Mouse (Mus musculus) CH12.LX (cell line): ENCODE results near the gene Vps36. TPM values are rescaled to one million over a fixed set of nuclear protein-coding genes. Genes with fewer than 3 reads are reported as not detected.

ENCODE experiments used
- DNase-seq: peaks from one replicate; pipeline ENCODE4 v3.0.0-alpha.2; 2013; ENCODE audit errors: extremely low read depth
- H3K27ac ChIP-seq: 2 replicates; pipeline ENCODE4 v1.5.1; 2012; ENCODE audit warnings: low read depth, mild to moderate bottlenecking, control low read depth, moderate library complexity; ENCODE audit not compliant: insufficient read depth
- H3K27me3 ChIP-seq: replicated peaks from 2 replicates; pipeline ENCODE3; 2012; ENCODE audit warnings: inconsistent platforms
- H3K36me3 ChIP-seq, 2 experiments: replicated peaks in 1 of 2; 2 replicates each; pipeline versions ENCODE3 to v1.6.1; 2012; ENCODE audit warnings: inconsistent platforms in 1 of 2, low read length in 1 of 2, mild to moderate bottlenecking in 1 of 2, mixed read lengths in 1 of 2, moderate library complexity in 1 of 2; ENCODE audit not compliant: control insufficient read depth in 1 of 2, insufficient read depth in 1 of 2
- H3K4me1 ChIP-seq, 2 experiments: 2 replicates each; pipeline ENCODE4 v1.6.1; 2012; ENCODE audit warnings: inconsistent platforms in 1 of 2, moderate library complexity in 1 of 2; ENCODE audit not compliant: insufficient read depth in 2 of 2, control insufficient read depth in 1 of 2
- H3K4me2 ChIP-seq: 2 replicates; pipeline ENCODE4 v1.6.1; 2012; ENCODE audit warnings: low read depth, mild to moderate bottlenecking, control low read depth; ENCODE audit not compliant: poor library complexity, insufficient read depth, severe bottlenecking
- H3K4me3 ChIP-seq, 3 experiments: fragments of 150-350 bp in 1 of 3; sonication (generic) in 1 of 3; replicated peaks in 1 of 3; 2 replicates each; pipeline versions ENCODE3 to v1.5.1; 2011 to 2012; ENCODE audit warnings: low read depth in 2 of 3, low read length in 2 of 3, mild to moderate bottlenecking in 2 of 3, moderate library complexity in 2 of 3, control low read depth in 1 of 3, improper control_type of control experiment in 1 of 3, inconsistent platforms in 1 of 3, mixed read lengths in 1 of 3; ENCODE audit not compliant: poor library complexity in 1 of 3
- H3K79me2 ChIP-seq: replicated peaks from 2 replicates; pipeline ENCODE4 v1.6.1; 2012; ENCODE audit warnings: mild to moderate bottlenecking, moderate library complexity; ENCODE audit not compliant: control insufficient read depth, poor library complexity, insufficient read depth, severe bottlenecking; ENCODE audit errors: extremely low read depth
- H3K9ac ChIP-seq: 2 replicates; pipeline ENCODE4 v1.6.1; 2012; ENCODE audit warnings: low read depth, mild to moderate bottlenecking, control low read depth, moderate library complexity; ENCODE audit not compliant: insufficient read depth
- H3K9me3 ChIP-seq: replicated peaks from 2 replicates; pipeline ENCODE3; 2012; ENCODE audit warnings: low read length, inconsistent platforms, mixed read lengths
- BHLHE40 ChIP-seq: IDR thresholded peaks from 2 replicates; pipeline ENCODE4 v1.6.1; 2011; ENCODE audit warnings: mild to moderate bottlenecking, low read depth, low read length, improper control_type of control experiment
- CHD2 ChIP-seq: IDR thresholded peaks from 2 replicates; pipeline ENCODE4 v1.6.1; 2011; ENCODE audit warnings: low read length, improper control_type of control experiment
- CTCF ChIP-seq, 2 experiments: IDR thresholded peaks in 1 of 2; conservative IDR thresholded peaks in 1 of 2; 2 replicates each; pipeline ENCODE4 v1.5.1; 2011 to 2012; ENCODE audit warnings: low read depth in 2 of 2, low read length in 2 of 2, improper control_type of control experiment in 1 of 2, inconsistent platforms in 1 of 2, mild to moderate bottlenecking in 1 of 2, moderate library complexity in 1 of 2
- ELF1 ChIP-seq: IDR thresholded peaks from 2 replicates; pipeline ENCODE4 v1.6.1; 2014; ENCODE audit warnings: low read depth, mild to moderate bottlenecking, inconsistent platforms, low read length, improper control_type of control experiment
- EP300 ChIP-seq: IDR thresholded peaks from 2 replicates; pipeline ENCODE4 v1.6.1; 2011; ENCODE audit warnings: low read length, improper control_type of control experiment
- ETS1 ChIP-seq: conservative IDR thresholded peaks from 2 replicates; pipeline ENCODE4 v1.6.1; 2012; ENCODE audit warnings: low read depth, mild to moderate bottlenecking, inconsistent platforms, low read length, improper control_type of control experiment, moderate library complexity
- GABPA ChIP-seq: IDR thresholded peaks from 2 replicates; pipeline ENCODE4 v1.6.1; 2012; ENCODE audit warnings: low read depth, low read length, improper control_type of control experiment, inconsistent platforms; ENCODE audit not compliant: insufficient replicate concordance
- HCFC1 ChIP-seq: IDR thresholded peaks from 2 replicates; pipeline ENCODE4 v1.6.1; 2012; ENCODE audit warnings: low read depth, mild to moderate bottlenecking, inconsistent platforms, low read length, improper control_type of control experiment
- JUND ChIP-seq: conservative IDR thresholded peaks from 2 replicates; pipeline ENCODE4 v1.6.1; 2011; ENCODE audit warnings: low read depth, low read length, improper control_type of control experiment
- MAFK ChIP-seq: IDR thresholded peaks from 2 replicates; pipeline ENCODE4 v1.6.1; 2011; ENCODE audit warnings: low read length, improper control_type of control experiment; ENCODE audit not compliant: insufficient replicate concordance
- MEF2A ChIP-seq: IDR thresholded peaks from 2 replicates; pipeline ENCODE4 v1.6.1; 2014; ENCODE audit warnings: low read depth, mild to moderate bottlenecking, inconsistent platforms, low read length, improper control_type of control experiment, borderline replicate concordance
- MYC ChIP-seq: IDR thresholded peaks from 2 replicates; pipeline ENCODE4 v1.6.1; 2011; ENCODE audit warnings: low read depth, mild to moderate bottlenecking, improper control_type of control experiment, low read length
- NRF1 ChIP-seq: IDR thresholded peaks from 2 replicates; pipeline ENCODE4 v1.6.1; 2014; ENCODE audit warnings: low read depth, mild to moderate bottlenecking, inconsistent platforms, low read length, improper control_type of control experiment, moderate library complexity
- POLR2A ChIP-seq: IDR thresholded peaks from 2 replicates; pipeline ENCODE4 v1.6.1; 2011; ENCODE audit warnings: low read depth, mild to moderate bottlenecking, improper control_type of control experiment, low read length
- POLR2AphosphoS2 ChIP-seq: IDR thresholded peaks from 2 replicates; pipeline ENCODE4 v1.6.1; 2011; ENCODE audit warnings: low read depth, low read length, improper control_type of control experiment
- RAD21 ChIP-seq: IDR thresholded peaks from 2 replicates; pipeline ENCODE4 v1.6.1; 2011; ENCODE audit warnings: low read depth, mild to moderate bottlenecking, low read length, improper control_type of control experiment, moderate library complexity
- RCOR1 ChIP-seq: conservative IDR thresholded peaks from 2 replicates; pipeline ENCODE4 v1.6.1; 2012; ENCODE audit warnings: low read depth, mild to moderate bottlenecking, inconsistent platforms, low read length, improper control_type of control experiment
- TCF12 ChIP-seq: IDR thresholded peaks from 2 replicates; pipeline ENCODE4 v1.6.1; 2014; ENCODE audit warnings: low read depth, mild to moderate bottlenecking, inconsistent platforms, low read length, improper control_type of control experiment
- UBTF ChIP-seq: IDR thresholded peaks from 2 replicates; pipeline ENCODE4 v1.6.1; 2012; ENCODE audit warnings: low read depth, mild to moderate bottlenecking, inconsistent platforms, low read length, improper control_type of control experiment, moderate library complexity
- USF2 ChIP-seq: conservative IDR thresholded peaks from 2 replicates; pipeline ENCODE4 v1.6.1; 2011; ENCODE audit warnings: low read depth, low read length, improper control_type of control experiment
- ZKSCAN1 ChIP-seq: IDR thresholded peaks from 2 replicates; pipeline ENCODE4 v1.6.1; 2012; ENCODE audit warnings: low read depth, inconsistent platforms, low read length, improper control_type of control experiment, borderline replicate concordance
- ZNF384 ChIP-seq: IDR thresholded peaks from 2 replicates; pipeline ENCODE4 v1.6.1; 2012; ENCODE audit warnings: low read depth, low read length, improper control_type of control experiment, inconsistent platforms
- dilution Hi-C: fragments of 300-500 bp; cut with MboI; formaldehyde crosslinking; loops from 2 replicates; pipeline ENCODE4 v1.14.3; 2020; ENCODE audit warnings: low sequenced_read_pairs; ENCODE audit not compliant: extremely low pct_unique_long_range_greater_than_20kb, extremely low pct_ligation_motif_present
- in situ Hi-C: fragments of 300-500 bp; cut with MboI; formaldehyde crosslinking; loops from 3 replicates; pipeline ENCODE4 v1.14.3; 2019; ENCODE audit warnings: low sequenced_read_pairs, low pct_ligation_motif_present, low pct_unique_long_range_greater_than_20kb, mixed read lengths
- polyA plus RNA-seq: library from polyadenylated mRNA; unstranded; fragments of >175 nt; gene quantifications from 2 replicates; pipeline ENCODE4 v1.2.1, GENCODE M21; 2012; ENCODE audit warnings: low read depth; ENCODE audit not compliant: insufficient read length
- total RNA-seq, 2 experiments: library from RNA; depleted of rRNA; stranded (reverse); fragments of 300-350 nt in 1 of 2; fragments of >200 nt in 1 of 2; gene quantifications; 2 replicates each; pipeline ENCODE4 v1.2.3; 2012 to 2014

Vps36 gene
- total and polyA plus RNA-seq, 3 experiments = 17.8 to 43.1 (median 24.7) TPM

- Histone ChIP-seq H3K27ac (no peak overlapping the region), H3K4me1 (peaks cover 6 to 13% of the 10 kb centered on the region in 2 experiments; a peak in 2 of 4 replicates), H3K4me2 (no peak overlapping the region), H3K79me2 (no peaks in the 10 kb centered on the region), H3K9ac (no peak overlapping the region), H3K27me3 (no peaks in the 10 kb centered on the region), H3K9me3 (no peaks in the 10 kb centered on the region), H3K4me3 (no peak overlapping the region), H3K36me3 (peaks cover 6 to 23% of the 10 kb centered on the region in 2 experiments)
- in situ Hi-C loops = no loop called here
- dilution Hi-C loops = no loop called here
- no peak for TF ChIP-seq RAD21
- TF ChIP-seq CHD2 = no peak
- no peak for TF ChIP-seq MAFK
- TF ChIP-seq RCOR1 = no peak
- TF ChIP-seq USF2 = no peak
- TF ChIP-seq ZKSCAN1 = no peak
- TF ChIP-seq POLR2AphosphoS2 = no peak
- no peak for TF ChIP-seq ZNF384
- TF ChIP-seq CTCF (conservative IDR thresholded peaks at IDR 0.05 in 1 of 2, IDR thresholded peaks at IDR 0.05 in 1 of 2; ENCODE audit: low read depth in 2 of 2, low read length in 2 of 2) = no peak
- TF ChIP-seq ETS1 = no peak
- no peak for TF ChIP-seq TCF12
- TF ChIP-seq EP300 = no peak
- no peak for TF ChIP-seq GABPA
- TF ChIP-seq JUND = no peak
- no peak for TF ChIP-seq MYC
- no peak for TF ChIP-seq BHLHE40
- no peak for TF ChIP-seq UBTF
- TF ChIP-seq ELF1 = no peak
- no peak for DNase-seq
Observed at GRCm38 (mm10) chr8:22226361-22226760, 33.8 kb downstream of the Vps36 start.

GRCm38 (mm10) chr8:22227061-22227877 is 34.7 kb downstream of the Vps36 start, which contains the start of gene Thsd1:
Gene Thsd1, plus strand, starts transcription at chr8:22227313.
- Histone ChIP-seq H3K27ac (no peak within 1 kb of the TSS), H3K4me2 (peak within 1 kb of the TSS; percentile 44), H3K36me3 (peaks cover 6 to 18% of the 10 kb centered on the region in 2 experiments), H3K9ac (peak within 1 kb of the TSS; percentile 10; the same call in 1 of the 2 replicates), H3K4me1 (peaks cover 6 to 13% of the 10 kb centered on the region in 2 experiments; a peak in 2 of 4 replicates), H3K4me3 (peak within 1 kb of the TSS; percentile 37 to 58 (median 40)), H3K9me3 (no peaks in the 10 kb centered on the region), H3K27me3 (no peaks in the 10 kb centered on the region), H3K79me2 (no peaks in the 10 kb centered on the region)
- dilution Hi-C loops = no loop called here
- peak; percentile 8 for DNase-seq
- TF ChIP-seq EP300 (0 out of 2 replicates have a peak, but pooled peaks have one; percentile 14), RAD21 (no peak), BHLHE40 (peak; percentile 59), POLR2A (peak; percentile 45; the same call in 1 of the 2 replicates), MAFK (no peak), MEF2A (no peak), ZKSCAN1 (no peak), HCFC1 (no peak), NRF1 (peak; percentile 37; the same call in 1 of the 2 replicates), TCF12 (peak; percentile 52)
- in situ Hi-C loops = no loop called here
